Mouse (Mus musculus): ENCODE measurements at regions not wholly inside any gene's neighbourhood (a gene's known extent, or its start where the extent isn't known, plus 50 kb on each side); places are given as distances from the start of the nearest gene placed in this dataset.

DNA sequence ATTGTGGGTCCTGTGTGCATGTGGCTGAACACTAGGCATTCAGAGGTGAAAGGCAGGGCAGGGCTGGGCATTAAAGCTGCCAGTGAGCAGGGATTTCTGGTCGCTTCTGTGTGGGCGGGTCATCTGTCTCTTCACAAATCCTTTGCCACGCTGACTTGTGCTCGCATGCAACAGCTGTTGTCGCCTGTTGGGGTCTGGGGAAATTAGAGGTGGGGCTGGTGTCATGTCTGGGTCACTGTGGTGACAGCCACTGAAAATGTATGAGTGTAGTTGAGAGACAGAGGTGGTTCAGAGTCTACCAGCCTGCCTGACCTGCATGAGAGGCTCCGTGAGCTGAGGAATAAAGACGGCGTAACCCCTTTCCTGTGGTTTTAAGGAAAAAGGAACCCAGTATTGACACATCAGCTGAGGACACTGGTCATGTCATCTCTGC lies 226.8 kb downstream of the Mex3b start:
- Histone ChIP-seq H3K9me3 (replicated peaks; ENCODE audit: control insufficient read depth, low read length) (no peaks in the 10 kb centered on the region), H3K27ac (ENCODE audit: low read depth, low read length) (no peak overlapping the region), H3K4me2 (no peak overlapping the region), H3K4me1 (ENCODE audit: control insufficient read depth, insufficient read depth, low read length) (0 out of 2 replicates have a peak, but pooled peaks cover 3% of the 10 kb centered on the region), H3K27me3 (ENCODE audit: control insufficient read depth, insufficient read depth, low read length) (no peaks in the 10 kb centered on the region), H3K4me3 (ENCODE audit: low read depth, low read length) (no peak overlapping the region), H3K9ac (ENCODE audit: low read depth, low read length) (no peak overlapping the region), H3K36me3 (ENCODE audit: control insufficient read depth, insufficient read depth, low read length) (no peaks in the 10 kb centered on the region)
- WGBS (ENCODE audit: insufficient replicate concordance) = 40% methylated on average over 8 of the region's 8 CpGs
- no peak for ATAC-seq (replicated peaks; ENCODE audit: insufficient number of reproducible peaks, low FRiP score, low TSS enrichment)

DNA sequence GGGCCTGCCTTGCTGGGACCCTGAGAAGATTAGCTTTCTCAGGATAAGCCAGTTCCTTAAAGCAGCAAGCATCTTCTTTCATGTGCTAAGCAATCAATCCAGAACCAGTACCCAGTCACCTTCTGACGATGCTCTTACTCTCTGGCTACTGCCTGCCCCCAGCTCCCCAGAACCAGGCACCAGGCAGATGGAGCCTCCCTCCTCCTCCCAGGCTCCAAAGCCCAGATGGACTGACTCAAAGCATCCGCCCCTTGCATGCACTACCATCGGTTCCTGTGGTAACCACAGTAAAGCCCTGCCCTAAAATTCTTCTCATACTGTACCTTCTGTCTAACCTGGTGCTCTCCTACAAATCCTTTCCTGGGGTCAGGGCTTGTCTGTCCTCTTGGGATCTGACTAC lies 227.8 kb downstream of the Mex3b start:
- Histone ChIP-seq H3K9ac (ENCODE audit: low read depth, low read length) (no peak overlapping the region), H3K4me3 (ENCODE audit: low read depth, low read length) (no peak overlapping the region), H3K4me1 (ENCODE audit: control insufficient read depth, insufficient read depth, low read length) (no peaks in the 10 kb centered on the region), H3K27ac (ENCODE audit: low read depth, low read length) (no peak overlapping the region), H3K27me3 (ENCODE audit: control insufficient read depth, insufficient read depth, low read length) (no peaks in the 10 kb centered on the region), H3K4me2 (no peak overlapping the region), H3K36me3 (ENCODE audit: control insufficient read depth, insufficient read depth, low read length) (no peaks in the 10 kb centered on the region), H3K9me3 (replicated peaks; ENCODE audit: control insufficient read depth, low read length) (no peaks in the 10 kb centered on the region)
- no peak for ATAC-seq (replicated peaks; ENCODE audit: insufficient number of reproducible peaks, low FRiP score, low TSS enrichment)
- 62% methylated on average over 3 of the region's 3 CpGs for WGBS (ENCODE audit: insufficient replicate concordance)

DNA sequence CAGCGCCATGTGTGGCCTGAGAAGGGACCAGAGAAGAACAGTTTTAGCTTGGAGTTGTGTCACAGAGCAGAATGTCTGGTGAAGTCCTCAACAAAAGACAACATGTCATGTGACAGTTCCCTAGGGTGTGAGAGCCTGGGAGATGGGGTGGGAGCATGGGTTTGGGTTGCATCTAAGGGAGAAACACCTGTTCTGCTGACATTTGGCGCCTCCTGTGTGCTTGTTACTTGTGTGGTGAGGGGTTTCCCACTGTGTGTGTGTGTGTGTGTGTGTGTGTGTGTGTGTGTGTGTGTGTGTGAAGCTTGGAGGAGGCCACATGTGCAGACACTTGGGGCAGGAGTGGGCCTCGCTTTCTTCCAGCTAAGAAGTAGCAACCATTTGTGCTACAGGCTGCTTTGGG lies 228.5 kb downstream of the Mex3b start:
- H3K36me3 ChIP-seq (ENCODE audit: control insufficient read depth, insufficient read depth, low read length) = no peaks in the 10 kb centered on the region
- H3K4me3 ChIP-seq (ENCODE audit: low read depth, low read length) = no peak overlapping the region
- H3K4me1 ChIP-seq (ENCODE audit: control insufficient read depth, insufficient read depth, low read length) = no peaks in the 10 kb centered on the region
- H3K27ac ChIP-seq (ENCODE audit: low read depth, low read length) = no peak overlapping the region
- no peak overlapping the region for H3K9ac ChIP-seq (ENCODE audit: low read depth, low read length)
- ATAC-seq (replicated peaks; ENCODE audit: insufficient number of reproducible peaks, low FRiP score, low TSS enrichment) = no peak
- 78% methylated on average over 3 of the region's 3 CpGs for WGBS (ENCODE audit: insufficient replicate concordance)
- H3K27me3 ChIP-seq (ENCODE audit: control insufficient read depth, insufficient read depth, low read length) = no peaks in the 10 kb centered on the region
- no peak overlapping the region for H3K4me2 ChIP-seq
- no peaks in the 10 kb centered on the region for H3K9me3 ChIP-seq (replicated peaks; ENCODE audit: control insufficient read depth, low read length)

DNA sequence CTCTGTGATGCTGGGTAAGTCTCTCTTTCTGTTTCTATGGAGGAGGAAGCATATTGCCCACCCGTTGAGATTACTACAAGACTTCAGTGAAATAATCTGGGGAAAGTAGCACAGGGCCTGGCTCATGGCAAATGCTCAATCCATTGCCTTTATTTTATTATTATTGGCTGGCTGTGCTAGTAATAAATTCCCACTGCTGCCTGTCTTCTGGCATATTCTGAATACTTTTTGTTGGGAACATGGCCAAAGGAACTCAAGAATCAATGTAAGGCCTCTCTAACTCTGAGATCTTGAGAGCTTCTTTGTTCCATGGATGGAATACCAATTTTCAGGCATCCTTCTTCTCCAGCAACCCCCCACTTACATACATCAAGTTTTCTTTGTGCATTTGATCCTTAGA lies 237.3 kb downstream of the Mex3b start:
- no peaks in the 10 kb centered on the region for H3K9me3 ChIP-seq (replicated peaks; ENCODE audit: control insufficient read depth, low read length)
- no peak overlapping the region for H3K27ac ChIP-seq (ENCODE audit: low read depth, low read length)
- H3K4me3 ChIP-seq (ENCODE audit: low read depth, low read length) = no peak overlapping the region
- H3K4me2 ChIP-seq = no peak overlapping the region
- H3K9ac ChIP-seq (ENCODE audit: low read depth, low read length) = no peak overlapping the region
- no peaks in the 10 kb centered on the region for H3K4me1 ChIP-seq (ENCODE audit: control insufficient read depth, insufficient read depth, low read length)
- no peaks in the 10 kb centered on the region for H3K27me3 ChIP-seq (ENCODE audit: control insufficient read depth, insufficient read depth, low read length)
- WGBS (ENCODE audit: insufficient replicate concordance) = 64% methylated on average over 1 of the region's 1 CpGs
- ATAC-seq (replicated peaks; ENCODE audit: insufficient number of reproducible peaks, low FRiP score, low TSS enrichment) = no peak
- H3K36me3 ChIP-seq (ENCODE audit: control insufficient read depth, insufficient read depth, low read length) = no peaks in the 10 kb centered on the region

DNA sequence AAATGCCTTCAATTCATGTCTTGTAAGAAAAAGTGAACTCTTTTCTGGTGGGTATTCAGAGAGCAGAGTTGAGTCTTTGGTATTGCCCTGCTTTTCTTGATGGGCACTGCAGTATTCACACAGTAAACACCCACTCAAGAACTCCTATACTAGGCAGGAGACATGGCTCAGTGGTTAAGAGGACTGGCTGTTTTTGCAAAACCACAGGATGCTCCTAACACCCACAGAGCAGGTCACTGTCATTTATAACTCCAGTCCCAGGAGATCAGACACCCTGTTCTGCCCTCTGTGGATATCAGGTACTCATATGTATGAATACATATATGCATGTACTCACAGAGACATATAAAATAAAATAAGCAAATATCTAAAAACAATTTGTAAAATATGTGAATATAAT lies 238.5 kb downstream of the Mex3b start:
- ATAC-seq (replicated peaks; ENCODE audit: insufficient number of reproducible peaks, low FRiP score, low TSS enrichment) = no peak

DNA sequence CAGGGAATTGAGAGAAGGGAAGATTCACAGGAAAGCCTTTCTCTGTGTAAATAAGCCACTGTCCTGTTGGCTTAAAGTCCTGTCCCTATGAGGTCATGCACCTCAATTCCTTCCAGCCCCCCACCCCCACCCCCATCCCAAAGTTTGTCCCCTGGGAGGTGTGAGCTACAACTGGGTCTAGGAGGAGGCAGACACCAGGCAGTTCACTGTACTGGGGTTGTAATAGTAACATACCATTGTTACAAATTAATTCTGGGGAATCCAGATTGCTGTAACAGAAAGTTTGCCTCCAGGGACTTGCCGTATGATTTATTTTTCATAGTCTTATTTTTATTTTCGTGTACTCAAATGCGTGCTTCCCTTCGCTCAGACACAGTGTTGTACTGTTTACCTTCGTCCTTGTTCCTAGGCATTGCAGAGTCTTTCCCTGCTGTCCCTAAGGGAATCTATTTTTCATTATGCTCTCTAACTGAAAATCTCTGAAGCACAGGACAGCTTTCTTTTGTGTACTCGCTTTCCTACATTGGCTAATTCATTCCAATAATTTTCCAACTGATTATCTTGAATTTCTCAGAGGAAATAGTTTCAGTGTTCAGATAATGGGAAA lies 244.2 kb downstream of the Mex3b start:
- H3K4me2 ChIP-seq = no peak overlapping the region
- 78% methylated on average over 6 of the region's 6 CpGs for WGBS (ENCODE audit: insufficient replicate concordance)
- H3K27ac ChIP-seq (ENCODE audit: low read depth, low read length) = no peak overlapping the region

More for the DNA sequence above, 238.5 kb downstream of the Mex3b start:
- Histone ChIP-seq H3K4me1 (ENCODE audit: control insufficient read depth, insufficient read depth, low read length) (no peaks in the 10 kb centered on the region), H3K9me3 (replicated peaks; ENCODE audit: control insufficient read depth, low read length) (no peaks in the 10 kb centered on the region), H3K4me3 (ENCODE audit: low read depth, low read length) (no peak overlapping the region), H3K27me3 (ENCODE audit: control insufficient read depth, insufficient read depth, low read length) (no peaks in the 10 kb centered on the region), H3K4me2 (no peak overlapping the region), H3K27ac (ENCODE audit: low read depth, low read length) (no peak overlapping the region), H3K9ac (ENCODE audit: low read depth, low read length) (no peak overlapping the region), H3K36me3 (ENCODE audit: control insufficient read depth, insufficient read depth, low read length) (no peaks in the 10 kb centered on the region)

DNA sequence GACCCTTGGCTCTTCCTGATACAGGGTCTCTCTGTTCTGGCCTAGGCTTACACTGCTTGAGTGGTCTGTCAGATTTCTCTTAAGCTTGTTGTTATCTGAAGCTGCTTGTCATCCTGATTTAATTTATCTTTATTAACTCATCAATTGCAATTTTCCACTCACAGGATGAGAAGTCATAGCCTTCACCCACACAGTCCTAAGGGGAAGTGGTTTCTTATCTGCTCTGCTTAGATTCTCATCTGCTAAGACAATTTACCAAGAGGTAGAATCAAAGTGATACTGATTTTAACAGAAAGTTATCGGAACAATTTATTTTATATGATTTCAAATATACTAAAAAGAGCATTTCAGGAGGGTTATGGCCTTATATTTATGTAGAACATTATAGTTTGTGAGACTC lies 249.4 kb downstream of the Mex3b start:
- Histone ChIP-seq H3K4me1 (ENCODE audit: control insufficient read depth, insufficient read depth, low read length) (no peaks in the 10 kb centered on the region), H3K9me3 (replicated peaks; ENCODE audit: control insufficient read depth, low read length) (no peaks in the 10 kb centered on the region), H3K9ac (ENCODE audit: low read depth, low read length) (no peak overlapping the region), H3K27ac (ENCODE audit: low read depth, low read length) (no peak overlapping the region), H3K36me3 (ENCODE audit: control insufficient read depth, insufficient read depth, low read length) (no peaks in the 10 kb centered on the region), H3K4me2 (no peak overlapping the region), H3K4me3 (ENCODE audit: low read depth, low read length) (no peak overlapping the region), H3K27me3 (ENCODE audit: control insufficient read depth, insufficient read depth, low read length) (no peaks in the 10 kb centered on the region)
- 84% methylated on average over 1 of the region's 1 CpGs for WGBS (ENCODE audit: insufficient replicate concordance)
- ATAC-seq (replicated peaks; ENCODE audit: insufficient number of reproducible peaks, low FRiP score, low TSS enrichment) = no peak

More for the DNA sequence above, 244.2 kb downstream of the Mex3b start:
- no peaks in the 10 kb centered on the region for H3K36me3 ChIP-seq (ENCODE audit: control insufficient read depth, insufficient read depth, low read length)
- no peak overlapping the region for H3K4me3 ChIP-seq (ENCODE audit: low read depth, low read length)
- H3K9me3 ChIP-seq (replicated peaks; ENCODE audit: control insufficient read depth, low read length) = no peaks in the 10 kb centered on the region
- ATAC-seq (replicated peaks; ENCODE audit: insufficient number of reproducible peaks, low FRiP score, low TSS enrichment) = no peak
- H3K9ac ChIP-seq (ENCODE audit: low read depth, low read length) = no peak overlapping the region
- no peaks in the 10 kb centered on the region for H3K4me1 ChIP-seq (ENCODE audit: control insufficient read depth, insufficient read depth, low read length)
- no peaks in the 10 kb centered on the region for H3K27me3 ChIP-seq (ENCODE audit: control insufficient read depth, insufficient read depth, low read length)

DNA sequence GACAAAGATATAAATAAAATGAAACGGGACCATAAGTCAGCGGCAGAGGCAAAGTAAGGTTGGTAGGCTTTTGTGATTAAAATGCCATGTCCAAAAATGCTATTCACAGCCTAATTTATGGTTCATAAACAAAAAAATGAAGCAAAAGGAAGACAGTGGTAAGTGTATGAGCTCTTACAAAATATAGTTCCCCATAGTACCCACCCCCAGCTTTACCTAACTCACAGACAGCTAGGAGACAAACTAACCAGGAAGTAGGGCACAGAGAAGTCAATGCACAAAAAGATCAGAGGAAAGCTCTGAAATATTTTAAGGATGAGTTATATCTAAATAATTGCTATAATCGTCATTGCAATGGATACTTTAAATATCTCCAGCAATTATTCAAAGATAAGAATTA lies 249.9 kb downstream of the Mex3b start:
- no peak overlapping the region for H3K4me2 ChIP-seq
- H3K4me3 ChIP-seq (ENCODE audit: low read depth, low read length) = no peak overlapping the region
- H3K4me1 ChIP-seq (ENCODE audit: control insufficient read depth, insufficient read depth, low read length) = no peaks in the 10 kb centered on the region
- H3K9ac ChIP-seq (ENCODE audit: low read depth, low read length) = no peak overlapping the region
- H3K36me3 ChIP-seq (ENCODE audit: control insufficient read depth, insufficient read depth, low read length) = no peaks in the 10 kb centered on the region
- H3K9me3 ChIP-seq (replicated peaks; ENCODE audit: control insufficient read depth, low read length) = no peaks in the 10 kb centered on the region
- 74% methylated on average over 3 of the region's 3 CpGs for WGBS (ENCODE audit: insufficient replicate concordance)
- ATAC-seq (replicated peaks; ENCODE audit: insufficient number of reproducible peaks, low FRiP score, low TSS enrichment) = no peak
- no peak overlapping the region for H3K27ac ChIP-seq (ENCODE audit: low read depth, low read length)
- H3K27me3 ChIP-seq (ENCODE audit: control insufficient read depth, insufficient read depth, low read length) = no peaks in the 10 kb centered on the region

DNA sequence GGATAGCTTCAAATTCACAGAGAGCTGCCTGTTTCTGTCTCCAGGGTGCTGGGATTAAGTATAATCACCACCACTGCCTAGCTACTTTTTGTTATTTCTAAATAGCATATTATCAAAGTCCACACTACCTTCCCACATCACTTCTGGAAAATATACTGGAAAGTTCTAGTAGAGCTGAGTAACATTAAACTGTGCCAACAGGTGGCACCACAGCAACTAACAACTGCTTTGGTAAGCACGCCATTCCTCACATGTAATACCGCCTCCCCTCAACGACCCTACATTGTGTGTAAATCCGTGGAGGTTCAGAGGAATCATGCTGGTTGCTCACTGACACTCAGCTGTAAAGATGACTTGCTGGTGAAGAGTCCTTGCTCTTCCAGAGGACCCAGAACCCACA lies 259.1 kb downstream of the Mex3b start:
- WGBS (ENCODE audit: insufficient replicate concordance) = 79% methylated on average over 4 of the region's 4 CpGs
- no peak for ATAC-seq (replicated peaks; ENCODE audit: insufficient number of reproducible peaks, low FRiP score, low TSS enrichment)

More for the DNA sequence above, 259.1 kb downstream of the Mex3b start:
- H3K9ac ChIP-seq (ENCODE audit: low read depth, low read length) = no peak overlapping the region
- no peaks in the 10 kb centered on the region for H3K36me3 ChIP-seq (ENCODE audit: control insufficient read depth, insufficient read depth, low read length)
- H3K27me3 ChIP-seq (ENCODE audit: control insufficient read depth, insufficient read depth, low read length) = no peaks in the 10 kb centered on the region
- H3K4me3 ChIP-seq (ENCODE audit: low read depth, low read length) = no peak overlapping the region
- no peaks in the 10 kb centered on the region for H3K4me1 ChIP-seq (ENCODE audit: control insufficient read depth, insufficient read depth, low read length)
- H3K9me3 ChIP-seq (replicated peaks; ENCODE audit: control insufficient read depth, low read length) = no peaks in the 10 kb centered on the region
- no peak overlapping the region for H3K4me2 ChIP-seq
- H3K27ac ChIP-seq (ENCODE audit: low read depth, low read length) = no peak overlapping the region
